Mouse (Mus musculus) MEL (cell line): ENCODE measurements around the gene Ciao2a.

Source experiments
- CHD2 ChIP-seq: IDR thresholded peaks from 2 replicates; pipeline ENCODE4 v1.6.1; 2011; ENCODE audit warnings: low read length, improper control_type of control experiment
- EP300 ChIP-seq, 2 experiments: IDR thresholded peaks; 2 replicates each; pipeline ENCODE4 v1.6.1; 2011; ENCODE audit warnings: improper control_type of control experiment in 2 of 2, low read length in 2 of 2, low read depth in 1 of 2, mild to moderate bottlenecking in 1 of 2
- POLR2A ChIP-seq, 2 experiments: IDR thresholded peaks; 2 replicates each; pipeline ENCODE4 v1.6.1; 2011 to 2012; ENCODE audit warnings: low read length in 2 of 2, mild to moderate bottlenecking in 2 of 2, control low read depth in 1 of 2, improper control_type of control experiment in 1 of 2, low read depth in 1 of 2, moderate library complexity in 1 of 2; ENCODE audit not compliant: control insufficient read depth in 1 of 2, insufficient read depth in 1 of 2, poor library complexity in 1 of 2
- SIN3A ChIP-seq: IDR thresholded peaks from 2 replicates; pipeline ENCODE4 v1.6.1; 2012; ENCODE audit warnings: low read length, improper control_type of control experiment, inconsistent platforms

DNA sequence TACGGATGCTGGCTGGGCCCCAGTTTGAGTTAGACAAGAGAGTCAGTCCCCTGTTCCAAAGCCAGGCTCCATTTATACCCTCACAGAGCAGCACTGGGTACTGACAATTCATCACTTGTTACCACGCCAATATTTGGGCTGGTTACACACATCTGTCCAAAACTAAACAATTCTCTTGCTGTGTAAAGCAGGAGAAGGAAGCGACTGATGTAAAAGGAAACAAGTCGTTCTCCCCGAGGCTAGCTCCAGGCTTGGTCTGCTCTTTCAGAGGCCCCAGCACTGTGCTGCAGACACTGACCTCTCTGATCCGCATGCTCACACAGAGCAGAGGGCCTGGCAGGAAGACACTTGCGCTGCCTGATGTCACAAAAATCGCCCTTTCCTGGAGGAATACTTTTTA, 24.8 kb upstream of the Ciao2a start:
- TF ChIP-seq CHD2 (no peak), POLR2A (IDR thresholded peaks at IDR 0.05; ENCODE audit: control insufficient read depth in 1 of 2, insufficient read depth in 1 of 2, low read depth in 1 of 2, low read length in 2 of 2, poor library complexity in 1 of 2) (no peak), EP300 (IDR thresholded peaks at IDR 0.05; ENCODE audit: low read depth in 1 of 2, low read length in 2 of 2) (no peak), SIN3A (no peak)
